Mouse (Mus musculus) thymus, postnatal 36 days (tissue): ENCODE measurements around the gene Tgoln1.
A peak's percentile ranks its signal among the peaks of the same experiment; 100 is the strongest.

Experiments
- DNase-seq, 2 experiments: peaks; one replicate each; pipeline ENCODE4 v3.0.0; 2022; ENCODE audit warnings: mixed read lengths in 2 of 2

The Tgoln1 gene

GRCm38 (mm10) chr6:72616643-72617288 lies at the start of gene Tgoln1:
Gene Tgoln1 (minus strand): TSS chr6:72617000.
- peak; percentile 96 to 97 for DNase-seq

GRCm38 (mm10) chr6:72664290-72664689 lies 47.5 kb upstream of the Tgoln1 start:
- no peak for DNase-seq

- DNase-seq, result no peak
These were observed 46.2 kb upstream of the Tgoln1 start for GRCm38 (mm10) chr6:72663000-72663399.

- DNase-seq, result no peak
These were observed 43.6 kb upstream of the Tgoln1 start for GRCm38 (mm10) chr6:72660391-72660720.

- DNase-seq, result no peak
These were observed 43.1 kb upstream of the Tgoln1 start for GRCm38 (mm10) chr6:72659717-72660390.

- DNase-seq, result no peak
These were observed 41.2 kb upstream of the Tgoln1 start for GRCm38 (mm10) chr6:72658006-72658405.

GRCm38 (mm10) chr6:72656053-72656442 lies 39.2 kb upstream of the Tgoln1 start:
- no peak for DNase-seq

GRCm38 (mm10) chr6:72655309-72656052 lies 38.7 kb upstream of the Tgoln1 start:
- DNase-seq, result peak; percentile 11 to 21

- DNase-seq, result no peak
These were observed 37.6 kb upstream of the Tgoln1 start for GRCm38 (mm10) chr6:72654355-72654754.

GRCm38 (mm10) chr6:72653419-72653818 lies 36.6 kb upstream of the Tgoln1 start:
- DNase-seq, result no peak

GRCm38 (mm10) chr6:72650338-72650851 lies 33.6 kb upstream of the Tgoln1 start:
- DNase-seq, result no peak

GRCm38 (mm10) chr6:72648002-72648595 lies 31.3 kb upstream of the Tgoln1 start:
- DNase-seq, result no peak

- DNase-seq, result peak; percentile 48 to 58
These were observed 30.6 kb upstream of the Tgoln1 start for GRCm38 (mm10) chr6:72647383-72647820.

- no peak for DNase-seq
These were observed 28.6 kb upstream of the Tgoln1 start for GRCm38 (mm10) chr6:72645364-72645763.

GRCm38 (mm10) chr6:72644576-72644975 lies 27.8 kb upstream of the Tgoln1 start:
- DNase-seq, result peak in 1 of 2 experiments; percentile 29

GRCm38 (mm10) chr6:72641218-72641954 lies 24.6 kb upstream of the Tgoln1 start:
- no peak for DNase-seq

GRCm38 (mm10) chr6:72636940-72637339 lies 20.1 kb upstream of the Tgoln1 start:
- DNase-seq, result peak in 1 of 2 experiments; percentile 25

GRCm38 (mm10) chr6:72635760-72636431 lies 19.1 kb upstream of the Tgoln1 start:
- DNase-seq, result peak in 1 of 2 experiments; percentile 23

GRCm38 (mm10) chr6:72634311-72634710 lies 17.5 kb upstream of the Tgoln1 start:
- peak; percentile 27 to 58 for DNase-seq

GRCm38 (mm10) chr6:72631700-72632099 lies 14.9 kb upstream of the Tgoln1 start:
- no peak for DNase-seq

- no peak for DNase-seq
These were observed 14.2 kb upstream of the Tgoln1 start for GRCm38 (mm10) chr6:72630961-72631360.

GRCm38 (mm10) chr6:72630370-72630769 lies 13.6 kb upstream of the Tgoln1 start:
- no peak for DNase-seq
